Mouse (Mus musculus): ENCODE data around the gene Gm20388. TPM values are rescaled to one million over a fixed set of nuclear protein-coding genes. Genes with fewer than 3 reads are reported as not detected.

Gene Gm20388
- total and polyA plus RNA-seq, 3 experiments, result 0.02 to 0.05 TPM; not detected in 1

DNA sequence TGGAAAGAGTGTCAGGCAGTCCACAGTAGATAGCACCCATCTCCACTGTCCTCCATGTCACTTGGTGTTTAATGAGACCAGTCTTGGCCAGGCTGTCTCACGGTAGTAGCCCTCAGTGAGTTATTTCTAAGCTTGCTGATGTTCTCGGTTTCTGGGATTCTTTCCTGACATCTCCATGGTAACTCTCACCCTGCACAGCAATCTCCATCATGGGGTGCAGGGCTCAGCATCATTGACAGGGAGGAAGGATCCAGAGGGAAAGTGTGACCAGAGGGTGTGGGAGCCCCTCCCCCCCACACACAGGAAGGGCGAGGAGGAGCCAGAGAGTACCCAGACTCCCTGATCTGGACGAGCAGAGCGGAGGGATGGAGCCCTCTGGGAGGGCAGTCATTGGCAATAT lies 4232.4 kb downstream of the Gm20388 start:
- DNase-seq (ENCODE audit: low spot score) (no peak), ATAC-seq (ENCODE audit: extremely low read depth, insufficient number of reproducible peaks, low FRiP score, poor library complexity, severe bottlenecking) (no peak)
- Histone ChIP-seq H3K4me3 (ENCODE audit: low read depth, low read length) (no peak overlapping the region), H3K36me3 (replicated peaks) (no peaks in the 10 kb centered on the region), H3K27me3 (ENCODE audit: insufficient read depth, low read length) (no peaks in the 10 kb centered on the region), H3K9me3 (replicated peaks) (peaks cover 42% of the 10 kb centered on the region), H3K4me1 (ENCODE audit: insufficient read depth, low read depth, low read length) (no peaks in the 10 kb centered on the region)
- TF ChIP-seq TAL1 (conservative IDR thresholded peaks at IDR 0.05; ENCODE audit: low read depth, low read length), result no peak
- TF ChIP-seq POLR2AphosphoS5 (IDR thresholded peaks at IDR 0.05; ENCODE audit: insufficient replicate concordance, low read depth, low read length), result no peak
- no peak for TF ChIP-seq CTCF (IDR thresholded peaks at IDR 0.05; ENCODE audit: low read depth, low read length)
- no peak for TF ChIP-seq GATA1 (IDR thresholded peaks at IDR 0.05; ENCODE audit: borderline replicate concordance, low read length)

DNA sequence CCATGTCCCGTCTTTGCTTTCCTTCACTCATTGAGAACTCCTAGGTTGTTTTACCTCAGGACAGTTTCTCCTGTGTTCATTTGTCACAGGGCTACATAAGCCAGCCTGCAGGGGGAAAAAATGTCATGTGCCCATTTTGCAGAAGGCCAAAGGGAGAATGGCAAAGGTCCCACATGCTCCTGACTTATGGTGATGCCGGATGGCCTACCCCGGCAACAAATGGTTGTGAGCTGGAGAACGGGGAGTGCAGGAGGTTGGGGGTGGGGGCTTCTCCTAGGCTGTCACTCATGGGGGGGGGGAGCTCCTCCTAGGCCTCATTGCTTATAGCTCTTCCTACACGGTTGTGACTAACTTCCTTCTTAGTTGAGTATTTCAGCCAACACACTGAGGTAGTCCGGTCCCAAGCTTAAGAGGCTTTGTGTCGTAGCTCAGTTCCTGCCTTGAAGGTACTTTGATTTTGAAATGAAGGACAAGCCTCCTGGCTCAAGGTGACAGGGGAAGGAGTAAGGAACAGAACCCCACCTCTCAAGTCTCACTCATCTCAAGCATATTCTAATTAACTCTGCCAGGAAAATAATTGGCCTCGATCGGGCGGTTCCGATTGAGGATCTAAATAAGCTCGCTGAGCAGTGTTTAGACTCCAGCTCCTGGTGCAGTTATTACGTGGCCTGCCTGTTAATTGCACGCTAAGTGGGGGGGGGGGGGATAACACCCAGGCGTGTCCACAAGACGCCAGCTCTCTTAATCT lies 4233.4 kb downstream of the Gm20388 start:
- no peak for ATAC-seq (ENCODE audit: extremely low read depth, insufficient number of reproducible peaks, low FRiP score, poor library complexity, severe bottlenecking)
- Histone ChIP-seq H3K9me3 (replicated peaks) (peaks cover 35% of the 10 kb centered on the region), H3K27me3 (ENCODE audit: insufficient read depth, low read length) (no peaks in the 10 kb centered on the region), H3K36me3 (replicated peaks) (no peaks in the 10 kb centered on the region), H3K4me3 (ENCODE audit: low read depth, low read length) (no peak overlapping the region), H3K4me1 (ENCODE audit: insufficient read depth, low read depth, low read length) (no peaks in the 10 kb centered on the region)
- DNase-seq (ENCODE audit: low spot score), result no peak
- TF ChIP-seq POLR2AphosphoS5 (IDR thresholded peaks at IDR 0.05; ENCODE audit: insufficient replicate concordance, low read depth, low read length) (no peak), CTCF (IDR thresholded peaks at IDR 0.05; ENCODE audit: low read depth, low read length) (no peak), TAL1 (conservative IDR thresholded peaks at IDR 0.05; ENCODE audit: low read depth, low read length) (no peak), GATA1 (IDR thresholded peaks at IDR 0.05; ENCODE audit: borderline replicate concordance, low read length) (no peak), GATA2 (IDR thresholded peaks at IDR 0.05; ENCODE audit: borderline replicate concordance, low read depth, low read length) (no peak)

DNA sequence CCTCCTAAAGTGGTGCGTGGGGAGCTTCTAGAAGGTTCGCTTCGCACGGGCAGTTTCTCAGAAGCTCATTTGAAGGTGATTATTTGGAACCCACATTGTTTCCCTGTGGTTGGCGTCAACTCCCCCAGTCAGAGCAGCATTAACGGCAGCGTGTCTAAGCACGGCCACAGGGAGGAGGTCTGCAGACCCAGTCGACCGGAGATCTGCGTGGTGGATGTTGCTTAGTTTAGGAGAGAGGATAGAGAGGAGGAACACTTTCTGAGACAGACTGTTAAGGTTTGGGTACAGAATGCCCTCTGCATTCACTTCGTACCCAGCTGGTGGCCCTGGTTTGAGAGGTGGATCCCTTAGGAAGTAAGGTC lies 4234.0 kb downstream of the Gm20388 start:
- peaks cover 33% of the 10 kb centered on the region for H3K9me3 ChIP-seq (replicated peaks)
- no peaks in the 10 kb centered on the region for H3K36me3 ChIP-seq (replicated peaks)
- no peak for TF ChIP-seq CTCF (IDR thresholded peaks at IDR 0.05; ENCODE audit: low read depth, low read length)
- TF ChIP-seq TAL1 (conservative IDR thresholded peaks at IDR 0.05; ENCODE audit: low read depth, low read length), result no peak
- TF ChIP-seq POLR2AphosphoS5 (IDR thresholded peaks at IDR 0.05; ENCODE audit: insufficient replicate concordance, low read depth, low read length), result no peak
- no peak for TF ChIP-seq GATA2 (IDR thresholded peaks at IDR 0.05; ENCODE audit: borderline replicate concordance, low read depth, low read length)
- TF ChIP-seq GATA1 (IDR thresholded peaks at IDR 0.05; ENCODE audit: borderline replicate concordance, low read length), result no peak
- H3K4me1 ChIP-seq (ENCODE audit: insufficient read depth, low read depth, low read length), result no peaks in the 10 kb centered on the region
- no peak for ATAC-seq (ENCODE audit: extremely low read depth, insufficient number of reproducible peaks, low FRiP score, poor library complexity, severe bottlenecking)
- DNase-seq (ENCODE audit: low spot score), result no peak
- H3K4me3 ChIP-seq (ENCODE audit: low read depth, low read length), result no peak overlapping the region
- H3K27me3 ChIP-seq (ENCODE audit: insufficient read depth, low read length), result no peaks in the 10 kb centered on the region

DNA sequence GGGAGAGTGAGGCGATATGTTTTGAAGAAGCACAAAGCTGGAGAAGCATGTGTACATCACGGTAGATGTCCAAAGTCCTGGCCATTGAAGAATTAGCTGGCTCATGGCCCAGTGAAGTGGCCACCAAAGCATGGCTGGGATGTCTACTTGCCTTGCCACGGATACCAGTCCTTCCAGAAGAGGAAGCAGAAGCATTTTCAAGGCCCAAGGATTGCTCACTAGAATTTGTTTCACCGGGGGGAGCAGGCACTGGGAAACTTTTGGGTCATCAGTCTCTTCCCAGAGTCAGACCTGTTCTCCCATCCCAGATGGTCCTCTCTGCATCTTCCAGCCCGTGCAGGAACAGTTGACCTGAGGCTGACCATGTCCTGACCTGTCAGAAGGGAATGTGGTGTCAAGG lies 4235.6 kb downstream of the Gm20388 start:
- Histone ChIP-seq H3K27me3 (ENCODE audit: insufficient read depth, low read length) (no peaks in the 10 kb centered on the region), H3K9me3 (replicated peaks) (peaks cover 27% of the 10 kb centered on the region), H3K4me1 (ENCODE audit: insufficient read depth, low read depth, low read length) (no peaks in the 10 kb centered on the region), H3K4me3 (ENCODE audit: low read depth, low read length) (no peak overlapping the region), H3K36me3 (replicated peaks) (no peaks in the 10 kb centered on the region)
- TF ChIP-seq GATA2 (IDR thresholded peaks at IDR 0.05; ENCODE audit: borderline replicate concordance, low read depth, low read length), result no peak
- TF ChIP-seq CTCF (IDR thresholded peaks at IDR 0.05; ENCODE audit: low read depth, low read length), result no peak
- TF ChIP-seq POLR2AphosphoS5 (IDR thresholded peaks at IDR 0.05; ENCODE audit: insufficient replicate concordance, low read depth, low read length), result no peak
- no peak for TF ChIP-seq TAL1 (conservative IDR thresholded peaks at IDR 0.05; ENCODE audit: low read depth, low read length)
- TF ChIP-seq GATA1 (IDR thresholded peaks at IDR 0.05; ENCODE audit: borderline replicate concordance, low read length), result no peak
- ATAC-seq (ENCODE audit: extremely low read depth, insufficient number of reproducible peaks, low FRiP score, poor library complexity, severe bottlenecking), result no peak
- no peak for DNase-seq (ENCODE audit: low spot score)

DNA sequence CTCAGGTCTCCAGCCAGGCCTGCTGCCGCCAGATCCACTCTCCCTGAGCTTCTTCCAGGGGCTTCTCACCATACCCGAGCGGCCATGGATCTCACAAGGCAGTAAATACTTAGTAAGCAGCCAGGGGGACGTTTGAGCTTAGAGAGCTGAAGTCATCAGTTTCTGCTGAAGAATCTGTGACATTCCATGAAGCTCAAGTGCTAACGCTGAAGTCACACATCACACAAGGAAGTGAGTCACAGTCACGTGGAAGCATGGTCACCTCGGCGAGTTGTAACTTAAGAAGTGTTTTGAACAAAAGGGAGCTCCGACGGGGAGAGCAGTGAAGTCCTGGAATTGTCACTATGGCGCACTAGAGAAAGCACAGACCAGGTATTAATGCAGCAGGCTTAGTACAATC lies 4239.4 kb downstream of the Gm20388 start:
- no peaks in the 10 kb centered on the region for H3K27me3 ChIP-seq (ENCODE audit: insufficient read depth, low read length)
- ATAC-seq (ENCODE audit: extremely low read depth, insufficient number of reproducible peaks, low FRiP score, poor library complexity, severe bottlenecking) (no peak), DNase-seq (ENCODE audit: low spot score) (no peak)
- peaks cover 20% of the 10 kb centered on the region for H3K9me3 ChIP-seq (replicated peaks)
- no peak for TF ChIP-seq CTCF (IDR thresholded peaks at IDR 0.05; ENCODE audit: low read depth, low read length)
- no peak for TF ChIP-seq POLR2AphosphoS5 (IDR thresholded peaks at IDR 0.05; ENCODE audit: insufficient replicate concordance, low read depth, low read length)
- TF ChIP-seq TAL1 (conservative IDR thresholded peaks at IDR 0.05; ENCODE audit: low read depth, low read length), result no peak
- no peak for TF ChIP-seq GATA1 (IDR thresholded peaks at IDR 0.05; ENCODE audit: borderline replicate concordance, low read length)
- TF ChIP-seq GATA2 (IDR thresholded peaks at IDR 0.05; ENCODE audit: borderline replicate concordance, low read depth, low read length), result no peak
- H3K4me1 ChIP-seq (ENCODE audit: insufficient read depth, low read depth, low read length), result no peaks in the 10 kb centered on the region
- no peaks in the 10 kb centered on the region for H3K36me3 ChIP-seq (replicated peaks)
- H3K4me3 ChIP-seq (ENCODE audit: low read depth, low read length), result no peak overlapping the region

DNA sequence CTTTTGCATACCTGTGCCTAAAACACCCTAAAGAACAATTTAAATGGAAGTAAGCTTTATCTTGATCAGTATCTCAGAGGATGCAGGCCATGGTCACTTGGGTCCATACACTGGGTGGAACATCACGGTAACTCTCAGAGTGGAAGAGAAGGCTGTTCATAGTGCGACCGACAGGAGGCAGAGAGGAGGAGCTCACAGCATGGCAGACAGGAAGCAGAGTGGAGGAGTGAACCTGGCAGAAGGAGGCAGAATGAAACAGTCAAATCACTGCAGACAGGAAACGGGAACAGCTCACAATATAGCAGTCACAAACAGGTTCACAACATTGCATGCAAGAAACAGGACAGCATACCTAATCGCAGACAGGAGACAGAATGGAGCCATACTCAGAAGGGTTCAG lies 4239.9 kb downstream of the Gm20388 start:
- no peak for DNase-seq (ENCODE audit: low spot score)
- Histone ChIP-seq H3K27me3 (ENCODE audit: insufficient read depth, low read length) (no peaks in the 10 kb centered on the region), H3K4me1 (ENCODE audit: insufficient read depth, low read depth, low read length) (no peaks in the 10 kb centered on the region), H3K36me3 (replicated peaks) (no peaks in the 10 kb centered on the region), H3K4me3 (ENCODE audit: low read depth, low read length) (no peak overlapping the region), H3K9me3 (replicated peaks) (peaks cover 20% of the 10 kb centered on the region)
- ATAC-seq (ENCODE audit: extremely low read depth, insufficient number of reproducible peaks, low FRiP score, poor library complexity, severe bottlenecking), result no peak
- TF ChIP-seq CTCF (IDR thresholded peaks at IDR 0.05; ENCODE audit: low read depth, low read length) (no peak), TAL1 (conservative IDR thresholded peaks at IDR 0.05; ENCODE audit: low read depth, low read length) (no peak), GATA1 (IDR thresholded peaks at IDR 0.05; ENCODE audit: borderline replicate concordance, low read length) (no peak), GATA2 (IDR thresholded peaks at IDR 0.05; ENCODE audit: borderline replicate concordance, low read depth, low read length) (no peak), POLR2AphosphoS5 (IDR thresholded peaks at IDR 0.05; ENCODE audit: insufficient replicate concordance, low read depth, low read length) (no peak)

Measured in G1E (cell line).